Mouse (Mus musculus) CH12.LX (cell line): Measurements from ENCODE around the gene Hdac4. TPM values are rescaled to one million over a fixed set of nuclear protein-coding genes. Genes with fewer than 3 reads are reported as not detected.

ENCODE experiments used
- DNase-seq: peaks from one replicate; pipeline ENCODE4 v3.0.0-alpha.2; 2013; ENCODE audit errors: extremely low read depth
- H3K27ac ChIP-seq: 2 replicates; pipeline ENCODE4 v1.5.1; 2012; ENCODE audit warnings: low read depth, mild to moderate bottlenecking, control low read depth, moderate library complexity; ENCODE audit not compliant: insufficient read depth
- H3K27me3 ChIP-seq: replicated peaks from 2 replicates; pipeline ENCODE3; 2012; ENCODE audit warnings: inconsistent platforms
- H3K36me3 ChIP-seq, 2 experiments: replicated peaks in 1 of 2; 2 replicates each; pipeline versions ENCODE3 to v1.6.1; 2012; ENCODE audit warnings: inconsistent platforms in 1 of 2, low read length in 1 of 2, mild to moderate bottlenecking in 1 of 2, mixed read lengths in 1 of 2, moderate library complexity in 1 of 2; ENCODE audit not compliant: control insufficient read depth in 1 of 2, insufficient read depth in 1 of 2
- H3K4me1 ChIP-seq, 2 experiments: 2 replicates each; pipeline ENCODE4 v1.6.1; 2012; ENCODE audit warnings: inconsistent platforms in 1 of 2, moderate library complexity in 1 of 2; ENCODE audit not compliant: insufficient read depth in 2 of 2, control insufficient read depth in 1 of 2
- H3K4me2 ChIP-seq: 2 replicates; pipeline ENCODE4 v1.6.1; 2012; ENCODE audit warnings: low read depth, mild to moderate bottlenecking, control low read depth; ENCODE audit not compliant: poor library complexity, insufficient read depth, severe bottlenecking
- H3K4me3 ChIP-seq, 3 experiments: fragments of 150-350 bp in 1 of 3; sonication (generic) in 1 of 3; replicated peaks in 1 of 3; 2 replicates each; pipeline versions ENCODE3 to v1.5.1; 2011 to 2012; ENCODE audit warnings: low read depth in 2 of 3, low read length in 2 of 3, mild to moderate bottlenecking in 2 of 3, moderate library complexity in 2 of 3, control low read depth in 1 of 3, improper control_type of control experiment in 1 of 3, inconsistent platforms in 1 of 3, mixed read lengths in 1 of 3; ENCODE audit not compliant: poor library complexity in 1 of 3
- H3K79me2 ChIP-seq: replicated peaks from 2 replicates; pipeline ENCODE4 v1.6.1; 2012; ENCODE audit warnings: mild to moderate bottlenecking, moderate library complexity; ENCODE audit not compliant: control insufficient read depth, poor library complexity, insufficient read depth, severe bottlenecking; ENCODE audit errors: extremely low read depth
- H3K9ac ChIP-seq: 2 replicates; pipeline ENCODE4 v1.6.1; 2012; ENCODE audit warnings: low read depth, mild to moderate bottlenecking, control low read depth, moderate library complexity; ENCODE audit not compliant: insufficient read depth
- H3K9me3 ChIP-seq: replicated peaks from 2 replicates; pipeline ENCODE3; 2012; ENCODE audit warnings: low read length, inconsistent platforms, mixed read lengths
- CTCF ChIP-seq, 2 experiments: IDR thresholded peaks in 1 of 2; conservative IDR thresholded peaks in 1 of 2; 2 replicates each; pipeline ENCODE4 v1.5.1; 2011 to 2012; ENCODE audit warnings: low read depth in 2 of 2, low read length in 2 of 2, improper control_type of control experiment in 1 of 2, inconsistent platforms in 1 of 2, mild to moderate bottlenecking in 1 of 2, moderate library complexity in 1 of 2
- ELF1 ChIP-seq: IDR thresholded peaks from 2 replicates; pipeline ENCODE4 v1.6.1; 2014; ENCODE audit warnings: low read depth, mild to moderate bottlenecking, inconsistent platforms, low read length, improper control_type of control experiment
- EP300 ChIP-seq: IDR thresholded peaks from 2 replicates; pipeline ENCODE4 v1.6.1; 2011; ENCODE audit warnings: low read length, improper control_type of control experiment
- GABPA ChIP-seq: IDR thresholded peaks from 2 replicates; pipeline ENCODE4 v1.6.1; 2012; ENCODE audit warnings: low read depth, low read length, improper control_type of control experiment, inconsistent platforms; ENCODE audit not compliant: insufficient replicate concordance
- HCFC1 ChIP-seq: IDR thresholded peaks from 2 replicates; pipeline ENCODE4 v1.6.1; 2012; ENCODE audit warnings: low read depth, mild to moderate bottlenecking, inconsistent platforms, low read length, improper control_type of control experiment
- IRF4 ChIP-seq: IDR thresholded peaks from 2 replicates; pipeline ENCODE4 v1.6.1; 2014; ENCODE audit warnings: low read depth, mild to moderate bottlenecking, inconsistent platforms, low read length, improper control_type of control experiment
- KAT2A ChIP-seq: IDR thresholded peaks from 2 replicates; pipeline ENCODE4 v1.6.1; 2012; ENCODE audit warnings: low read length, improper control_type of control experiment, inconsistent platforms; ENCODE audit not compliant: insufficient replicate concordance
- NELFE ChIP-seq: IDR thresholded peaks from 2 replicates; pipeline ENCODE4 v1.6.1; 2011; ENCODE audit warnings: low read depth, low read length, improper control_type of control experiment
- PAX5 ChIP-seq: IDR thresholded peaks from 2 replicates; pipeline ENCODE4 v1.6.1; 2012; ENCODE audit warnings: low read length, inconsistent platforms, mixed read lengths
- POLR2A ChIP-seq: IDR thresholded peaks from 2 replicates; pipeline ENCODE4 v1.6.1; 2011; ENCODE audit warnings: low read depth, mild to moderate bottlenecking, improper control_type of control experiment, low read length
- RAD21 ChIP-seq: IDR thresholded peaks from 2 replicates; pipeline ENCODE4 v1.6.1; 2011; ENCODE audit warnings: low read depth, mild to moderate bottlenecking, low read length, improper control_type of control experiment, moderate library complexity
- SIN3A ChIP-seq: IDR thresholded peaks from 2 replicates; pipeline ENCODE4 v1.6.1; 2012; ENCODE audit warnings: low read length, improper control_type of control experiment, inconsistent platforms
- TBP ChIP-seq: conservative IDR thresholded peaks from 2 replicates; pipeline ENCODE4 v1.6.1; 2011; ENCODE audit warnings: low read depth, low read length, improper control_type of control experiment
- TCF12 ChIP-seq: IDR thresholded peaks from 2 replicates; pipeline ENCODE4 v1.6.1; 2014; ENCODE audit warnings: low read depth, mild to moderate bottlenecking, inconsistent platforms, low read length, improper control_type of control experiment
- UBTF ChIP-seq: IDR thresholded peaks from 2 replicates; pipeline ENCODE4 v1.6.1; 2012; ENCODE audit warnings: low read depth, mild to moderate bottlenecking, inconsistent platforms, low read length, improper control_type of control experiment, moderate library complexity
- ZC3H11A ChIP-seq: IDR thresholded peaks from 2 replicates; pipeline ENCODE4 v1.6.1; 2012; ENCODE audit warnings: low read depth, mild to moderate bottlenecking, inconsistent platforms, low read length, improper control_type of control experiment
- ZMIZ1 ChIP-seq: IDR thresholded peaks from 2 replicates; pipeline ENCODE4 v1.6.1; 2012; ENCODE audit warnings: low read depth, mild to moderate bottlenecking, inconsistent platforms, low read length, improper control_type of control experiment
- ZNF384 ChIP-seq: IDR thresholded peaks from 2 replicates; pipeline ENCODE4 v1.6.1; 2012; ENCODE audit warnings: low read depth, low read length, improper control_type of control experiment, inconsistent platforms
- dilution Hi-C: fragments of 300-500 bp; cut with MboI; formaldehyde crosslinking; loops from 2 replicates; pipeline ENCODE4 v1.14.3; 2020; ENCODE audit warnings: low sequenced_read_pairs; ENCODE audit not compliant: extremely low pct_unique_long_range_greater_than_20kb, extremely low pct_ligation_motif_present
- in situ Hi-C: fragments of 300-500 bp; cut with MboI; formaldehyde crosslinking; loops from 3 replicates; pipeline ENCODE4 v1.14.3; 2019; ENCODE audit warnings: low sequenced_read_pairs, low pct_ligation_motif_present, low pct_unique_long_range_greater_than_20kb, mixed read lengths
- polyA plus RNA-seq: library from polyadenylated mRNA; unstranded; fragments of >175 nt; gene quantifications from 2 replicates; pipeline ENCODE4 v1.2.1, GENCODE M21; 2012; ENCODE audit warnings: low read depth; ENCODE audit not compliant: insufficient read length
- total RNA-seq, 2 experiments: library from RNA; depleted of rRNA; stranded (reverse); fragments of 300-350 nt in 1 of 2; fragments of >200 nt in 1 of 2; gene quantifications; 2 replicates each; pipeline ENCODE4 v1.2.3; 2012 to 2014

Gene Hdac4
- total and polyA plus RNA-seq, 3 experiments: 2.4 to 6.3 (median 4.3) TPM

DNA sequence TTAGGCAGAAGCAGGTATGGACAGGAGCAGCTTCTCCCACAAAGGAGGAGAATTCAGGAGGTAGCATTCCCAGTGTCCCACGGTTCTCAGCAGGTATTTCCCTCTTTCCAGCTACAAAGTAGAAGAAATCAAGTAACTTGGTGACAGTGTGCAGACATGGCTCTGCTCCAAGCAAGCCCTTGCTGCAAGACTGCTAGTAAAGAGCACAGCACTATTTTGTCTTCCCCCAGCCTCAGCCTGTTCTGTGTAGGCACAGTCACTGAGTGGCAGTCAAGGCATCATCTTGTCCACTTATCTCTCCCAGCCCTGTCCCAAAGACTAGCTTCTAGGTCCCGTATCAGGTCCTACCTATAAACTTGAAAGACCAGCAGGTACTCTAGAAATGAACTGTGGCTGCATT, 86.9 kb downstream of the Hdac4 start:
- Histone ChIP-seq H3K9ac (no peak overlapping the region), H3K27ac (no peak overlapping the region), H3K79me2 (no peaks in the 10 kb centered on the region), H3K4me2 (no peak overlapping the region), H3K4me3 (no peak overlapping the region), H3K36me3 (peaks cover 0 to 6% of the 10 kb centered on the region in 2 experiments), H3K4me1 (peaks cover 3 to 15% of the 10 kb centered on the region in 2 experiments; a peak in 3 of 4 replicates), H3K27me3 (no peaks in the 10 kb centered on the region), H3K9me3 (no peaks in the 10 kb centered on the region)
- dilution Hi-C loops (no loop called here), in situ Hi-C loops (no loop called here)
- no peak for DNase-seq
- no peak for TF ChIP-seq ZMIZ1
- no peak for TF ChIP-seq UBTF
- no peak for TF ChIP-seq NELFE
- TF ChIP-seq PAX5: no peak
- no peak for TF ChIP-seq KAT2A
- no peak for TF ChIP-seq IRF4
- TF ChIP-seq ZNF384: no peak
- TF ChIP-seq TBP: no peak
- TF ChIP-seq SIN3A: no peak
- TF ChIP-seq CTCF (conservative IDR thresholded peaks at IDR 0.05 in 1 of 2, IDR thresholded peaks at IDR 0.05 in 1 of 2; ENCODE audit: low read depth in 2 of 2, low read length in 2 of 2): no peak
- no peak for TF ChIP-seq EP300

DNA sequence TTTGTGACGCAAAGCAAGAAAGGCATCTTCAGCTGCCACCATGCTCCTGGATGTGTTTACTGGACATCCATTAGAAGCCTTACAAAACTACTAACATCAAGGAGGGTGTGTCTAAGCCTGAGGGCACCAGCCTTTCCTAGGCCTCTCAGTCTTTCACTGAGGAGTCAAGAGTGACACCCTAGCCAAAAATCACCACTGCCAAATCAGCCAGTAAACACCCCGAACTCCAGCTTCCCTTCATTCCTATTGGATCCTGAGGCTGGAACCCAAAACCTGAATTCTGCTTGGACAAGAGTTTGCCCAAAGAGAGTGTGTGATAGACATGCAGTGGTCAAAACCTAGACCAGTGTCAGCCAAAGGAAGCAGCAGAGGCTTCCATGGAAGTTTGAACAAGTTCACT, 87.5 kb downstream of the Hdac4 start:
- peaks cover 3 to 15% of the 10 kb centered on the region in 2 experiments; a peak in 3 of 4 replicates for H3K4me1 ChIP-seq
- no peaks in the 10 kb centered on the region for H3K79me2 ChIP-seq
- DNase-seq: no peak
- dilution Hi-C loops (no loop called here), in situ Hi-C loops (no loop called here)
- H3K36me3 ChIP-seq: peaks cover 0 to 6% of the 10 kb centered on the region in 2 experiments
- H3K27ac ChIP-seq: no peak overlapping the region
- TF ChIP-seq POLR2A (no peak), TCF12 (no peak), UBTF (no peak), ELF1 (no peak), NELFE (no peak), TBP (no peak), ZNF384 (no peak), HCFC1 (no peak), RAD21 (no peak), ZC3H11A (no peak), GABPA (no peak)
- H3K4me3 ChIP-seq: no peak overlapping the region
- H3K4me2 ChIP-seq: no peak overlapping the region
- no peaks in the 10 kb centered on the region for H3K27me3 ChIP-seq
- no peaks in the 10 kb centered on the region for H3K9me3 ChIP-seq
- no peak overlapping the region for H3K9ac ChIP-seq
